Mouse (Mus musculus): ENCODE results near the gene Prss27. TPM values are rescaled to one million over a fixed set of nuclear protein-coding genes. Genes with fewer than 3 reads are reported as not detected.

Gene Prss27
- 22.4 and 23.8 TPM in 2 replicates for polyA plus RNA-seq (2015; fragmentation: Nextera tagmentation; extraction: Ambion mirVana)

DNA sequence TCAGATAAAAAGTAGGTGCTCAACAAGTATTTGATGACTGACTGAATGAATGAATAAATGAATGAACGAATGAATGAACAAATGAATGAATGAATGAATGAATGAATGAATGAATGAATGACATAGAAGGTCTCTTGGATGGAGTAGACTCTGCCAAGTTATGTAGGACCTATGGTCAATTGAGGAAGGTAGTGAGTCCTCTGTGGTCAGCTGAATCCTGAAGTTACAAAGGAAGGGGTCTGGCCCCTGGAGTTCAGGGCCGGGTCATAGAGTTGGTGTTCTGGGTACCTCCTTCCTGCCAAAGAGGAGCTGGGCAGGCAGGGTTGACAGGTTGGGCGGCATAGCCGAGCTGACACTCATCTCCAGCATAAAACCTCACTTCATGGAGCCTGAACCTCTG is at the start of gene Prss27:
Prss27 (plus strand) TSS at position 301 of the 400 bp plus-strand sequence.

DNA sequence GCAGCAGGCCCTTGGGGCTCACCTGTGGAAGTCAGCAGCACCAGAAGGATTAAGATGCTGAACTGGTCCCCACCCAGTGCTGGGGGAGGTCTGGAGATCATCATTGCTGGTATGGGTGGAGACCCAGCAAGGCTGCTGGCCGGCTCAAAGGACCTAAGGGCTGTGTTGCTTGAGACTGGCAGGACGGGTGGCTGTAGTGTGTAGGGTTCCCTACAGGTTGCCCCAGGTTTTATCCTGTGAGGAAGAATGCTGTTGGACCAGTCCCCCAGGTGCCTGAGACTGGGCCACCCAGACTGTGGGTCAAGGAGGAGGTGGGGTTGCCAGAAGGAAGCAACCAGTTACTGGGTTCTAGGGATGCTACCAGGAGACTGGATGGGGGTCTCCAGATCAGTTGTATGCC is 40.0 kb upstream of the Prss27 start, which contains the start of gene Prss22:
Prss22 (minus strand) TSS at position 200 of the 400 bp plus-strand sequence.

DNA sequence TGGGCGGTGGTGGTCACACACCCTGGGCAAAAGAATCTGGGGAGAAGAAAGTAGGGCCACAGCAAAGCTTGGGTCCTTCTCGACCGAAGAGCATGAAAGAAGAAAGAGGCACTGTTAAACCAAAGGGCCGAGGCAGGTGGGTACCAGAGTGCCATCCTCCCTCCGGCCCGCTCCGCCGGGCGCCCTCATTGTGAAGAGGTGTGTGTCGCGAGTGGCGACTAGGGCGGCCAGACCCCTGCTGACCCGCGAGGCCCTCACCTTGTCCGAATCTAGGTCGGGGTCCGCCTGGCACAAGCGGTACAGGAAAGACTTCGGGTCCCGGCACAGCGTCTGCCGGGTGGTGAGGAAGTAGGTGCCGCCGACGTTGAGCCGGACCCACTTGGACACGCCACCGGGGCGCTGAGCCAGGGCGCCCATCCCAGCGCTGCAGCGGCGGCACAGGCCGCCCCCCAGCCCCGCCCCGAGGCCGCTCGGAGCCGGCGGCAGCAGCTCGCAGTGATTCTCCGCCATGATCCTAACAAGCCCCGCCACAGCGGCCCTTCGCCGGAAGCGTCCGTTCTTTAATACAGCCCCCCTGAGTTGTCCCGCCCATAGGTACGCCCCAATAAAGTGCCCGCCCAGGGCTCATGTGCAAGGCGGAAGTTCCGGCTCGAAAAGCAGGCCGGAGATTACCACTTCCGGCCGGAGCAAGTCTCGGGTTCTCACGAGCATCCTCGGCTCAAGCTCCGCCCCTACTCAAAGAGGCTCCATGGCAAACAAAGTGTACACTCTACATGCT is 35.2 kb downstream of the Prss27 start, which contains the start of gene Kctd5:
Kctd5 (minus strand) TSS at position 567 of the 778 bp plus-strand sequence.

Small RNA genes lying within 50 kb of the gene (microRNA-seq; reads per million reads assigned to microRNA genes)
- not detected for gene Gm27700

Other genes starting within 250 kb of the Prss27 start
- gene Srrm2, start 247.6 kb upstream of the Prss27 start, polyA plus RNA-seq (2015; fragmentation: Nextera tagmentation; extraction: Ambion mirVana): 230 and 239 TPM in 2 replicates
- gene Elob, start 209.0 kb upstream of the Prss27 start, polyA plus RNA-seq (2015; fragmentation: Nextera tagmentation; extraction: Ambion mirVana): 1,134 TPM in 2 replicates
- gene Prss33, start 202.1 kb upstream of the Prss27 start, polyA plus RNA-seq (2015; fragmentation: Nextera tagmentation; extraction: Ambion mirVana): not detected in 2 replicates
- 1.1 and 1.5 TPM in 2 replicates for gene Prss32, start 194.3 kb upstream of the Prss27 start, polyA plus RNA-seq (2015; fragmentation: Nextera tagmentation; extraction: Ambion mirVana)
- 0.12 TPM in 1 of 2 replicates, not detected in the other for gene Prss41, start 194.0 kb upstream of the Prss27 start, polyA plus RNA-seq (2015; fragmentation: Nextera tagmentation; extraction: Ambion mirVana)
- gene Prss21, start 170.1 kb upstream of the Prss27 start, polyA plus RNA-seq (2015; fragmentation: Nextera tagmentation; extraction: Ambion mirVana): not detected in 2 replicates
- not detected in 2 replicates for gene Dcpp1, start 157.3 kb upstream of the Prss27 start, polyA plus RNA-seq (2015; fragmentation: Nextera tagmentation; extraction: Ambion mirVana)
- gene Dcpp2, start 157.3 kb upstream of the Prss27 start, polyA plus RNA-seq (2015; fragmentation: Nextera tagmentation; extraction: Ambion mirVana): not detected in 2 replicates
- not detected in 2 replicates for gene Dcpp3, start 120.7 kb upstream of the Prss27 start, polyA plus RNA-seq (2015; fragmentation: Nextera tagmentation; extraction: Ambion mirVana)
- not detected in 2 replicates for gene Sbp, start 96.5 kb upstream of the Prss27 start, polyA plus RNA-seq (2015; fragmentation: Nextera tagmentation; extraction: Ambion mirVana)
- not detected in 2 replicates for gene Sbpl, start 82.9 kb upstream of the Prss27 start, polyA plus RNA-seq (2015; fragmentation: Nextera tagmentation; extraction: Ambion mirVana)
- gene Prss30, start 57.6 kb upstream of the Prss27 start, polyA plus RNA-seq (2015; fragmentation: Nextera tagmentation; extraction: Ambion mirVana): 0.11 TPM in 1 of 2 replicates, not detected in the other
- gene Prss22, start 40.0 kb upstream of the Prss27 start, polyA plus RNA-seq (2015; fragmentation: Nextera tagmentation; extraction: Ambion mirVana): 14.5 and 15.4 TPM in 2 replicates
- 47.7 and 61.0 TPM in 2 replicates for gene Kctd5, start 35.3 kb downstream of the Prss27 start, polyA plus RNA-seq (2015; fragmentation: Nextera tagmentation; extraction: Ambion mirVana)
- gene Pdpk1, start 112.8 kb downstream of the Prss27 start, polyA plus RNA-seq (2015; fragmentation: Nextera tagmentation; extraction: Ambion mirVana): 31.2 and 35.3 TPM in 2 replicates
- 24.9 and 27.2 TPM in 2 replicates for gene Amdhd2, start 125.6 kb downstream of the Prss27 start, polyA plus RNA-seq (2015; fragmentation: Nextera tagmentation; extraction: Ambion mirVana)
- gene Atp6v0c, start 131.6 kb downstream of the Prss27 start, polyA plus RNA-seq (2015; fragmentation: Nextera tagmentation; extraction: Ambion mirVana): 502 and 568 TPM in 2 replicates
- gene Tbc1d24, start 167.4 kb downstream of the Prss27 start, polyA plus RNA-seq (2015; fragmentation: Nextera tagmentation; extraction: Ambion mirVana): 1.7 and 1.9 TPM in 2 replicates
- gene Ntn3, start 171.4 kb downstream of the Prss27 start, polyA plus RNA-seq (2015; fragmentation: Nextera tagmentation; extraction: Ambion mirVana): 1.6 TPM in 2 replicates
- 3.6 TPM in 2 replicates for gene Tedc2, start 182.7 kb downstream of the Prss27 start, polyA plus RNA-seq (2015; fragmentation: Nextera tagmentation; extraction: Ambion mirVana)
- gene Ccnf, start 213.3 kb downstream of the Prss27 start, polyA plus RNA-seq (2015; fragmentation: Nextera tagmentation; extraction: Ambion mirVana): 6.9 and 11.9 TPM in 2 replicates